Comparison of ENCODE assay signal across 7 mouse cellular contexts in the genomic region with DNA sequence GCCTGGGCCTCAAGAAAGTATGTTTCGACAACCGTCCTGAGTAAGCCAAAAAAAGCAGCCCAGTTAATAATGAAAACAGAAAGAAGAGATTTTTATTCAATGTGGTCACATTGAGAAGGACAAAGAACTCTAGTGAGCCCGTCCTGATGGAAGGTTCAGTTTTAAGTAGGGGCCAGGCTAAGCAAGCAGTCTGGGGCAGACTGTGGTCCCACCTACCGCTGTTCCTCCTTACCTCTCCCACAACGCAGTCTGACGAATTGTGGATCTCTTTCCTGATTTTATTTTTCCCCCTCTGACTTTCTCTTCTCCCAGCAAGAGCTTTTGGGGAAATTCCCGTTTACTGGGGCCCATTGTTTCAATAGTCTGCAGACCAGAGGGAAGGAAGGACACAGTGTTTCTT. TPM values are rescaled to one million over a fixed set of nuclear protein-coding genes. Genes with fewer than 3 reads are reported as not detected.
DNase-seq lines count a peak whose midpoint lies in the region; ATAC-seq and TF ChIP-seq lines count a peak whose summit lies in the region.

No protein-coding gene starts in this region.

- no peaks in the 10 kb centered on the region for H3K27me3 ChIP-seq in lung, postnatal 0 days (replicated peaks; ENCODE audit: insufficient read depth, low read length)
- H3K27me3 ChIP-seq in forebrain, embryonic 12.5 days, result no peaks in the 10 kb centered on the region
- H3K27me3 ChIP-seq in limb, embryonic 12.5 days, result no peaks in the 10 kb centered on the region
- H3K27me3 ChIP-seq in stomach, embryonic 14.5 days (ENCODE audit: control insufficient read depth, insufficient read depth, low read length), result no peaks in the 10 kb centered on the region

- H3K9me3 ChIP-seq in lung, postnatal 0 days (ENCODE audit: low read length), result no peaks in the 10 kb centered on the region
- H3K9me3 ChIP-seq in forebrain, embryonic 12.5 days, result no peaks in the 10 kb centered on the region
- no peaks in the 10 kb centered on the region for H3K9me3 ChIP-seq in limb, embryonic 12.5 days
- H3K9me3 ChIP-seq in stomach, embryonic 14.5 days (ENCODE audit: control insufficient read depth, low read depth, low read length), result no peaks in the 10 kb centered on the region

- WGBS in lung, postnatal 0 days, result 14% methylated on average over 7 of the region's 7 CpGs
- 6% methylated on average over 7 of the region's 7 CpGs for WGBS in forebrain, embryonic 12.5 days
- WGBS in limb, embryonic 12.5 days, result 14% methylated on average over 7 of the region's 7 CpGs
- 10% methylated on average over 7 of the region's 7 CpGs for WGBS in stomach, embryonic 14.5 days

- no peak for TF ChIP-seq CTCF in lung, postnatal 0 days (IDR thresholded peaks at IDR 0.05)

- peak overlapping the region; percentile 97 for H3K27ac ChIP-seq in lung, postnatal 0 days (ENCODE audit: low read length)
- peak overlapping the region; percentile 98 for H3K27ac ChIP-seq in forebrain, embryonic 12.5 days
- peak overlapping the region; percentile 99 for H3K27ac ChIP-seq in limb, embryonic 12.5 days
- peak overlapping the region; percentile 99 for H3K27ac ChIP-seq in stomach, embryonic 14.5 days (ENCODE audit: low read length)

- H3K9ac ChIP-seq in lung, postnatal 0 days (replicated peaks; ENCODE audit: low read depth), result peak overlapping the region; percentile 34; the same call in 1 of the 2 replicates
- H3K9ac ChIP-seq in forebrain, embryonic 12.5 days, result peak overlapping the region; percentile 33; the same call in 1 of the 2 replicates
- peak overlapping the region; percentile 42 for H3K9ac ChIP-seq in limb, embryonic 12.5 days (replicated peaks)
- H3K9ac ChIP-seq in stomach, embryonic 14.5 days (replicated peaks; ENCODE audit: low read depth, low read length), result no peak overlapping the region

- H3K4me1 ChIP-seq in lung, postnatal 0 days (ENCODE audit: insufficient read depth, low read depth, low read length), result peaks cover 13% of the 10 kb centered on the region; the same call in 1 of the 2 replicates
- H3K4me1 ChIP-seq in forebrain, embryonic 12.5 days, result peaks cover 30% of the 10 kb centered on the region
- peaks cover 36% of the 10 kb centered on the region for H3K4me1 ChIP-seq in limb, embryonic 12.5 days (replicated peaks)
- peaks cover 23% of the 10 kb centered on the region for H3K4me1 ChIP-seq in stomach, embryonic 14.5 days (ENCODE audit: control insufficient read depth, insufficient read depth, low read length)

- peak overlapping the region; percentile 43 for H3K4me2 ChIP-seq in lung, postnatal 0 days (replicated peaks; ENCODE audit: low read depth, low read length)
- peak overlapping the region; percentile 57 for H3K4me2 ChIP-seq in forebrain, embryonic 12.5 days
- peak overlapping the region; percentile 59 for H3K4me2 ChIP-seq in limb, embryonic 12.5 days
- H3K4me2 ChIP-seq in stomach, embryonic 14.5 days (replicated peaks; ENCODE audit: low read depth, low read length), result peak overlapping the region; percentile 52

- no peak for TF ChIP-seq EP300 in lung, postnatal 0 days (IDR thresholded peaks at IDR 0.05)

- H3K4me3 ChIP-seq in lung, postnatal 0 days (ENCODE audit: low read depth, low read length), result no peak overlapping the region
- H3K4me3 ChIP-seq in forebrain, embryonic 12.5 days (replicated peaks), result no peak overlapping the region
- H3K4me3 ChIP-seq in limb, embryonic 12.5 days (replicated peaks), result 0 out of 2 replicates have a peak overlapping the region, but pooled peaks have one; percentile 35
- 0 out of 2 replicates have a peak overlapping the region, but pooled peaks have one; percentile 20 for H3K4me3 ChIP-seq in stomach, embryonic 14.5 days (ENCODE audit: low read depth, low read length)

- H3K36me3 ChIP-seq in lung, postnatal 0 days (ENCODE audit: insufficient read depth, low read length), result no peaks in the 10 kb centered on the region
- no peaks in the 10 kb centered on the region for H3K36me3 ChIP-seq in forebrain, embryonic 12.5 days (replicated peaks)
- H3K36me3 ChIP-seq in limb, embryonic 12.5 days, result no peaks in the 10 kb centered on the region
- H3K36me3 ChIP-seq in stomach, embryonic 14.5 days (ENCODE audit: control insufficient read depth, insufficient read depth, low read length), result no peaks in the 10 kb centered on the region

- ATAC-seq in lung, postnatal 0 days, result no peak
- peak; percentile 20; the same call in 1 of the 2 replicates for ATAC-seq in forebrain, embryonic 12.5 days (ENCODE audit: low FRiP score)
- ATAC-seq in limb, embryonic 12.5 days (ENCODE audit: insufficient number of reproducible peaks, insufficient read depth, low FRiP score, low TSS enrichment, low read depth), result no peak
- no peak for ATAC-seq in stomach, embryonic 14.5 days (ENCODE audit: insufficient number of reproducible peaks, insufficient read depth, low FRiP score, low read depth)
- no peak for ATAC-seq in granulocyte monocyte progenitor cell, adult 5-6 weeks (replicated peaks; ENCODE audit: poor library complexity, severe bottlenecking)

- DNase-seq in lung, postnatal 0 days (ENCODE audit: low spot score), result no peak
- no peak for DNase-seq in lung, postnatal 14 days
- no peak for DNase-seq in urinary bladder, adult 18-20 months (ENCODE audit: low spot score in 2 of 2)

RNA-seq across cellular contexts. Expression of gene Nedd4, which starts 21.5 kb away (rescaled TPM):
- 264 and 334 TPM in 2 replicates for polyA plus RNA-seq in lung, postnatal 0 days (2015; fragmentation: Nextera tagmentation; extraction: Ambion mirVana)
- 731 and 774 TPM in 2 replicates for polyA plus RNA-seq in forebrain, embryonic 12.5 days (2016; fragmentation: Nextera tagmentation; extraction: Ambion mirVana)
- 815 and 839 TPM in 2 replicates for polyA plus RNA-seq in limb, embryonic 12.5 days (2016; fragmentation: Nextera tagmentation; extraction: Ambion mirVana)
- polyA plus RNA-seq in stomach, embryonic 14.5 days (2014; fragmentation: Nextera tagmentation; extraction: Ambion mirVana), result 755 and 764 TPM in 2 replicates
- 118 and 129 TPM in 2 replicates for total RNA-seq in granulocyte monocyte progenitor cell, adult 5-6 weeks (2014; fragmentation: Nextera tagmentation)
- 154 and 167 TPM in 2 replicates for total RNA-seq in granulocyte monocyte progenitor cell, adult 5-6 weeks (2017)

Comparison
In these comparisons a context has a peak if more than half of its experiments do, and no peak if none do; other contexts are left out.
1. H3K4me3 ChIP-seq: peak in limb, embryonic 12.5 days (single experiment) and stomach, embryonic 14.5 days (single experiment); none in lung, postnatal 0 days (single experiment) and forebrain, embryonic 12.5 days (single experiment).
2. Peak in every context shown above with its lines, with median percentiles within 50 percentile points of each other: H3K27ac ChIP-seq and H3K4me2 ChIP-seq.